Mouse (Mus musculus) cerebellum, adult 2 months (tissue): ENCODE measurements around the gene BC035044. TPM values are rescaled to one million over a fixed set of nuclear protein-coding genes. Genes with fewer than 3 reads are reported as not detected.
"Not testable (repeated sequence)": the region's sequence is repeated elsewhere in the genome, so short reads cannot be mapped to it uniquely, and the experiment has no call there.

Experiments
- DNase-seq, 2 experiments: peaks; one replicate each; pipeline ENCODE4 v3.0.0; 2021
- H3K27ac ChIP-seq: fragments of 200-500 bp; 2 replicates; pipeline ENCODE4 v1.5.1; 2012; ENCODE audit warnings: low read length, control low read depth, inconsistent platforms; ENCODE audit not compliant: insufficient read depth
- H3K27me3 ChIP-seq: fragments of 200-500 bp; 2 replicates; pipeline ENCODE4 v1.6.1; 2012; ENCODE audit warnings: inconsistent platforms, mild to moderate bottlenecking, low read length, moderate library complexity; ENCODE audit not compliant: control insufficient read depth, insufficient read depth
- H3K4me1 ChIP-seq: fragments of 200-500 bp; 2 replicates; pipeline ENCODE4 v1.6.1; 2011; ENCODE audit warnings: low read length; ENCODE audit not compliant: control insufficient read depth, insufficient read depth
- H3K4me3 ChIP-seq: fragments of 200-500 bp; replicated peaks from 2 replicates; pipeline ENCODE3; 2011; ENCODE audit warnings: mild to moderate bottlenecking, low read depth, low read length, control low read depth; ENCODE audit not compliant: insufficient read depth
- CTCF ChIP-seq: fragments of 200-500 bp; IDR thresholded peaks from 2 replicates; pipeline ENCODE4 v1.5.1; 2011; ENCODE audit warnings: low read depth, mild to moderate bottlenecking, control low read depth, low read length, moderate library complexity, borderline replicate concordance; ENCODE audit not compliant: insufficient read depth
- POLR2A ChIP-seq: fragments of 200-500 bp; IDR thresholded peaks from 2 replicates; pipeline ENCODE4 v1.6.1; 2011; ENCODE audit warnings: low read length, control low read depth, borderline replicate concordance; ENCODE audit not compliant: insufficient read depth
- WGBS: fragments of 180-500 bp; shearing (Covaris S2); methylation state at CpG from one replicate; pipeline ENCODE4 v1.1.7; 2018; 5-methylcytosine and 5-hydroxymethylcytosine counted together
- polyA plus RNA-seq: library from polyadenylated mRNA; depleted of rRNA; stranded (reverse); fragments of >200 nt; gene quantifications from 2 replicates; pipeline ENCODE4 v1.2.3, GENCODE M21; 2012; rRNA removed

The BC035044 gene
- polyA plus RNA-seq, result 0.30 and 0.79 TPM in 2 replicates

- 75% methylated on average over 2 of the region's 2 CpGs for WGBS
- no peak for TF ChIP-seq POLR2A
- Histone ChIP-seq H3K27me3 (no peaks in the 10 kb centered on the region), H3K27ac (no peak within 1 kb of the TSS), H3K4me3 (no peak within 1 kb of the TSS), H3K4me1 (no peaks in the 10 kb centered on the region)
- no peak for DNase-seq
Measured at GRCm38 (mm10) chr6:128890948-128891355, at the start of gene BC035044. Gene BC035044 (minus strand): TSS chr6:128891126.

GRCm38 (mm10) chr6:128935889-128936665 lies 45.2 kb upstream of the BC035044 start:
- DNase-seq, H3K4me1 ChIP-seq, H3K27ac ChIP-seq, H3K27me3 ChIP-seq, H3K4me3 ChIP-seq: not testable (repeated sequence)
- 80% methylated on average over 5 of the region's 13 CpGs for WGBS

DNA sequence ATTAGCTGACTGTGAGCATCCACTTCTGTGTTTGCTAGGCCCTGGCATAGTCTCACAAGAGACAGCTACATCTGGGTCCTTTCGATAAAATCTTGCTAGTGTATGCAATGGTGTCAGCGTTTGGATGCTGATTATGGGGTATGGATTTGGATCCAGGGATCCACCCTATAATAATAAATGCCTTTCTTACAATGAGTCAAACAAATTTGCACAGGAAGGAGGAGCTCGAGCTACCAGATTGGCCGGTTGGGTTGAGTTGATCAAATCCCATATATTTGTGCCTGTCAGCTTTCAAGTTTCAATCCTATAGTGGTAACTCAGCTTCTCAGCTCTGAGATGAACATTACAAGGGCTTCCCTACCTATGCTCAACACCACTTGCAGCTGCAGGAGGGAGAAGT lies 43.2 kb upstream of the BC035044 start, which contains the start of gene Clec2g:
Gene Clec2g, plus strand, starts transcription at position 301 of the 400 bp plus-strand sequence.
- 89% methylated on average over 4 of the region's 4 CpGs for WGBS
- not testable (repeated sequence) for H3K4me3 ChIP-seq, H3K27ac ChIP-seq, H3K27me3 ChIP-seq, DNase-seq, H3K4me1 ChIP-seq

- Histone ChIP-seq H3K4me3 (no peak overlapping the region), H3K27me3 (no peaks in the 10 kb centered on the region), H3K27ac (no peak overlapping the region), H3K4me1 (no peaks in the 10 kb centered on the region)
- WGBS, result 74% methylated on average over 2 of the region's 2 CpGs
- TF ChIP-seq POLR2A (no peak), CTCF (no peak)
- no peak for DNase-seq
Measured at GRCm38 (mm10) chr6:128933050-128933449, 42.1 kb upstream of the BC035044 start.

- DNase-seq, result no peak
- no peak overlapping the region for H3K27ac ChIP-seq
- 83% methylated on average over 2 of the region's 2 CpGs for WGBS
- H3K27me3 ChIP-seq, result no peaks in the 10 kb centered on the region
- no peak overlapping the region for H3K4me3 ChIP-seq
- TF ChIP-seq POLR2A (no peak), CTCF (no peak)
- H3K4me1 ChIP-seq, result no peaks in the 10 kb centered on the region
Measured at GRCm38 (mm10) chr6:128917322-128917721, 26.4 kb upstream of the BC035044 start.

GRCm38 (mm10) chr6:128913598-128914254 lies 22.8 kb upstream of the BC035044 start:
- H3K4me1 ChIP-seq, result no peaks in the 10 kb centered on the region
- H3K27me3 ChIP-seq, result no peaks in the 10 kb centered on the region
- no peak for TF ChIP-seq POLR2A
- no peak for TF ChIP-seq CTCF
- 88% methylated on average over 2 of the region's 2 CpGs for WGBS
- H3K27ac ChIP-seq, result no peak overlapping the region
- no peak for DNase-seq
- no peak overlapping the region for H3K4me3 ChIP-seq

- H3K27ac ChIP-seq, H3K4me1 ChIP-seq, H3K27me3 ChIP-seq, DNase-seq, H3K4me3 ChIP-seq: not testable (repeated sequence)
- WGBS, result 89% methylated on average over 6 of the region's 6 CpGs
Measured at GRCm38 (mm10) chr6:128900796-128901552, 10.0 kb upstream of the BC035044 start.

- 84% methylated on average over 2 of the region's 2 CpGs for WGBS
- H3K27ac ChIP-seq, result no peak overlapping the region
- DNase-seq, result no peak
- H3K4me3 ChIP-seq, result no peak overlapping the region
- no peaks in the 10 kb centered on the region for H3K4me1 ChIP-seq
- TF ChIP-seq POLR2A, result no peak
- no peak for TF ChIP-seq CTCF
- no peaks in the 10 kb centered on the region for H3K27me3 ChIP-seq
Measured at GRCm38 (mm10) chr6:128900044-128900443, 9.1 kb upstream of the BC035044 start.
